Mouse (Mus musculus) lung, postnatal 0 days (tissue): ENCODE measurements around the gene Ccdc187.

Experiments
- CTCF ChIP-seq: IDR thresholded peaks from 2 replicates; pipeline ENCODE4 v1.5.1; 2016; ENCODE audit warnings: antibody characterized with exemption, mild to moderate bottlenecking
- EP300 ChIP-seq: IDR thresholded peaks from 2 replicates; pipeline ENCODE4 v1.6.1; 2016; ENCODE audit warnings: antibody characterized with exemption, mild to moderate bottlenecking, control low read depth

DNA sequence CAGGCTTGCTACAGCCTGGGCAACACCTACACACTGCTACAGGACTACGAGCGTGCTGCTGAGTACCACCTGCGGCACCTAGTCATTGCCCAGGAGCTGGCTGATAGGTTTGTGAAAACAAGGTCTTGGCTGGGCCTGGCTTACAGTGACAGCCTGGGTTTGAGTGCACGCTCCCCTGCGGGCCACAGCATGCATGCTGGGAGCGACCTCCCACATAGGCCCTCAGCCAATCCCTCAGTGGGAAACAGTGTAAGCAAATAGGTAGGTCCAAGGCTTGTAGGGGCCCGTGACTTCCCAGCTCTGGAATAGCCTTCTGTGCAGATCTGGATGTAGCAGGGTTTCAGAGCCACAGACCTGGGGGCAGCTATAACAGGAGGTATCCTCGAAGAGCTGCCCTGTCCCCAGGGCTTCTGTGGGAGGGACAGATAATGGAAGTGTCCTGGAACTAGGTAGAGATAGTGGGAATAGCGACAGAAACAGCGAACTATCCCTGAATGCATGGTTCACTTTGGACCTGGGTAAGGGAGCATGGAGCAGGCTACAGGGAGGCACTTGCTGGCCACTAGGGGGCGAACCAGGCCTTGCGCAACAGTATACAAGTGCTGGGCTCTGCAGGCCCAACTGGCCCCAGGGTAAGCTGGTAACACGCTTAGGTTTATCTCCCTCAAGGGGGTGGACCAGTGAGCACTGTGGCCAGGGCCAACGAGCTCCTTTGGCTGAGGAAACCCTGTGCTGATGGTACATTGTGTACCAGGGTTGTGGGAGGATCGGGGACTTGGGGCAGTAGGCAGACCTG is 31.2 kb upstream of the Ccdc187 start:
- TF ChIP-seq EP300, result no peak
- TF ChIP-seq CTCF, result peak; percentile 98
